Mouse (Mus musculus): ENCODE measurements at regions not wholly inside any gene's neighbourhood (a gene's known extent, or its start where the extent isn't known, plus 50 kb on each side); places are given as distances from the start of the nearest gene placed in this dataset.

- TF ChIP-seq NANOG (IDR thresholded peaks at IDR 0.05; ENCODE audit: borderline replicate concordance, low read length), result no peak
- TF ChIP-seq CTCF (conservative IDR thresholded peaks at IDR 0.05; ENCODE audit: low read length), result no peak
Measured at GRCm38 (mm10) chr16:66023397-66023796, 208.3 kb downstream of the Vgll3 start.
